ENCODE assay signal across 20 mouse cellular contexts in genomic region chr8:86926237-86926636, GRCm38 (mm10). TPM values are rescaled to one million over a fixed set of nuclear protein-coding genes. Genes with fewer than 3 reads are reported as not detected.
DNase-seq lines count a peak whose midpoint lies in the region; ATAC-seq and TF ChIP-seq lines count a peak whose summit lies in the region.
"Had no signal": no experiment of that assay in that cellular context is flagged by ENCODE, and none has a peak within 500 bp of the region (broad histone marks: within the 10 kb centered on the region; RNA-seq: fewer than 3 reads in every experiment).

No protein-coding gene starts in this region.

- DNase-seq in gastrocnemius, adult 2 months = no peak
- no peak for DNase-seq in gastrocnemius, adult 8-10 months (ENCODE audit: low spot score in 2 of 2)
- DNase-seq in midbrain, postnatal 0 days (ENCODE audit: low spot score) = no peak
- no peak for DNase-seq in midbrain, embryonic 10.5 days (ENCODE audit: low spot score)
- DNase-seq in Patski (ENCODE audit: low read depth, low spot score) = no peak
- DNase-seq in testis, postnatal 14 days (ENCODE audit: low spot score) = peak; percentile 76
- no peak for DNase-seq in liver
- DNase-seq: adrenal gland, postnatal 14 days; cerebellum, adult 8-10 months; kidney, adult 8-10 months; kidney, postnatal 4 days; lung, postnatal 14 days; thymus, adult 2 months had no signal

- POLR2A ChIA-PET in Patski (lab: Charles Lee) = no interaction called here

- H3K27ac ChIP-seq in gastrocnemius, adult 2 months = no peak overlapping the region
- H3K27ac ChIP-seq in midbrain, postnatal 0 days (ENCODE audit: low read depth, low read length) = no peak overlapping the region
- H3K27ac ChIP-seq in midbrain, embryonic 10.5 days (replicated peaks) = no peak overlapping the region
- H3K27ac ChIP-seq: embryonic facial prominence, embryonic 15.5 days; forebrain, embryonic 10.5 days; hindbrain, embryonic 14.5 days; liver, embryonic 15.5 days; neural tube, embryonic 12.5 days had no signal

- in situ Hi-C loops in Patski (cut with MboI; ENCODE audit: low pct_unique_long_range_greater_than_20kb) = no loop called here

- H3K36me3 ChIP-seq in midbrain, postnatal 0 days (ENCODE audit: insufficient read depth, low read length) = no peaks in the 10 kb centered on the region
- H3K36me3 ChIP-seq in midbrain, embryonic 10.5 days = no peaks in the 10 kb centered on the region
- H3K36me3 ChIP-seq: embryonic facial prominence, embryonic 15.5 days; forebrain, embryonic 10.5 days; heart, embryonic 12.5 days; liver, embryonic 15.5 days; neural tube, embryonic 12.5 days had no signal

- H3K9ac ChIP-seq in midbrain, postnatal 0 days (replicated peaks; ENCODE audit: low read length, poor library complexity, severe bottlenecking) = no peak overlapping the region
- H3K9ac ChIP-seq: embryonic facial prominence, embryonic 15.5 days; heart, embryonic 12.5 days; hindbrain, embryonic 14.5 days; liver, embryonic 15.5 days; neural tube, embryonic 12.5 days had no signal

- no peak for ATAC-seq in midbrain, postnatal 0 days (ENCODE audit: low FRiP score)
- no peak for ATAC-seq in Patski

- WGBS in midbrain, postnatal 0 days = 59% methylated on average over 8 of the region's 8 CpGs
- 62% methylated on average over 8 of the region's 8 CpGs for WGBS in midbrain, embryonic 10.5 days

- no peaks in the 10 kb centered on the region for H3K27me3 ChIP-seq in midbrain, postnatal 0 days (ENCODE audit: insufficient read depth, low read length)
- H3K27me3 ChIP-seq in midbrain, embryonic 10.5 days (ENCODE audit: low read depth, poor library complexity, severe bottlenecking) = no peaks in the 10 kb centered on the region
- H3K27me3 ChIP-seq in Patski = peaks cover 15% of the 10 kb centered on the region
- H3K27me3 ChIP-seq: embryonic facial prominence, embryonic 15.5 days; heart, embryonic 12.5 days; megakaryocyte, embryonic 14.5 days; neural tube, embryonic 12.5 days had no signal

- H3K9me3 ChIP-seq in midbrain, postnatal 0 days (ENCODE audit: low read length) = no peaks in the 10 kb centered on the region
- H3K9me3 ChIP-seq in midbrain, embryonic 10.5 days (replicated peaks) = no peaks in the 10 kb centered on the region
- H3K9me3 ChIP-seq: embryonic facial prominence, embryonic 15.5 days; forebrain, embryonic 10.5 days; heart, embryonic 12.5 days; liver, embryonic 15.5 days; neural tube, embryonic 12.5 days had no signal

- peak; percentile 5; the same call in 1 of the 2 replicates for TF ChIP-seq CTCF in gastrocnemius, adult 2 months (IDR thresholded peaks at IDR 0.05)
- peak; percentile 35 for TF ChIP-seq CTCF in midbrain, postnatal 0 days (IDR thresholded peaks at IDR 0.05)
- TF ChIP-seq CTCF in Patski (IDR thresholded peaks at IDR 0.05) = peak; percentile 52

- H3K4me3 ChIP-seq in gastrocnemius, adult 2 months = no peak overlapping the region
- no peak overlapping the region for H3K4me3 ChIP-seq in midbrain, postnatal 0 days (ENCODE audit: low read depth, low read length)
- no peak overlapping the region for H3K4me3 ChIP-seq in midbrain, embryonic 10.5 days
- H3K4me3 ChIP-seq: embryonic facial prominence, embryonic 15.5 days; forebrain, embryonic 10.5 days; heart, embryonic 12.5 days; liver, embryonic 15.5 days; megakaryocyte, embryonic 14.5 days; neural tube, embryonic 12.5 days had no signal

- CTCF ChIA-PET in Patski (lab: Charles Lee) = no interaction called here

- intact Hi-C loops in gastrocnemius, adult 2 months (cut with DNase I) = no loop called here

- no peaks in the 10 kb centered on the region for H3K4me1 ChIP-seq in midbrain, postnatal 0 days (ENCODE audit: insufficient read depth, low read length)
- H3K4me1 ChIP-seq in midbrain, embryonic 10.5 days = no peaks in the 10 kb centered on the region
- H3K4me1 ChIP-seq: liver, embryonic 15.5 days; neural tube, embryonic 12.5 days had no signal

- no peak overlapping the region for H3K4me2 ChIP-seq in midbrain, postnatal 0 days (ENCODE audit: low read depth, low read length, poor library complexity, severe bottlenecking)
- H3K4me2 ChIP-seq: embryonic facial prominence, embryonic 15.5 days; heart, embryonic 12.5 days; hindbrain, embryonic 14.5 days; liver, embryonic 15.5 days; neural tube, embryonic 12.5 days had no signal

RNA-seq across cellular contexts. Expression of gene N4bp1, which starts 41.2 kb away (rescaled TPM):
- 10 to 100 TPM; 16.6 to 18.2 TPM for total RNA-seq in gastrocnemius, adult 2 months (2021)
- total RNA-seq in gastrocnemius, adult 8-10 months (2022) = 10 to 100 TPM; 16.6 to 18.9 (median 18.1) TPM
- 16.0 and 16.8 TPM in 2 replicates for total RNA-seq in midbrain, postnatal 0 days (2014; rRNA removed)
- 4.7 and 5.8 TPM in 2 replicates for polyA plus RNA-seq in midbrain, postnatal 0 days (2015; fragmentation: Nextera tagmentation; extraction: Ambion mirVana)
- 9.2 and 9.7 TPM in 2 replicates for polyA plus RNA-seq in midbrain, embryonic 10.5 days (2016; fragmentation: Nextera tagmentation; extraction: Ambion mirVana)
- polyA plus RNA-seq in Patski (2021) = 35.2 TPM
